Mouse (Mus musculus): Measurements from ENCODE around the gene 7530416G11Rik. TPM values are rescaled to one million over a fixed set of nuclear protein-coding genes. Genes with fewer than 3 reads are reported as not detected.

7530416G11Rik gene
- total RNA-seq (2015; ENCODE audit: low replicate concordance) (not detected in 2 replicates), total RNA-seq (2017; ENCODE audit: low replicate concordance) (not detected in 2 replicates)

DNA sequence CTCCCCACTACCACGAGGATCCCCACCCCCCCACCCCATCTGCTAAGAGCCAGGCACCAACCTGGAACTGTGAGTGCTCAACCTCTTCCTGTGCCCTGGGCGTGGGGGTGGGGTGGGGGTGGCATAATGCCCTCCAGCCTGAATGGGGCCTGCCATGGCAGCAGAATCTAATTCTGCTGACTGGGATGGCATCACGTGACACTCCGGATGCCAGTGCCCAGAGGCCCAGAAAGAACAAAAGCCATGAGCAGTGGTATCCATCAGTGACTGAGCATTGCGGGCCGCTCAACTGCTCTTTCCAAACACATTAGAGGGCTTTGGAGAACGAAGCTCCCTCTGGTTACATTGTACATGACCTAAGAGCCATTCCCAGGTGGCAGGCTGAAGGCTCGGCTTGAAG lies at the start of gene 7530416G11Rik:
TSS of gene 7530416G11Rik (minus strand) at position 101 of the 400 bp plus-strand sequence.
- ATAC-seq (replicated peaks; ENCODE audit: low FRiP score, poor library complexity, severe bottlenecking), result no peak

DNA sequence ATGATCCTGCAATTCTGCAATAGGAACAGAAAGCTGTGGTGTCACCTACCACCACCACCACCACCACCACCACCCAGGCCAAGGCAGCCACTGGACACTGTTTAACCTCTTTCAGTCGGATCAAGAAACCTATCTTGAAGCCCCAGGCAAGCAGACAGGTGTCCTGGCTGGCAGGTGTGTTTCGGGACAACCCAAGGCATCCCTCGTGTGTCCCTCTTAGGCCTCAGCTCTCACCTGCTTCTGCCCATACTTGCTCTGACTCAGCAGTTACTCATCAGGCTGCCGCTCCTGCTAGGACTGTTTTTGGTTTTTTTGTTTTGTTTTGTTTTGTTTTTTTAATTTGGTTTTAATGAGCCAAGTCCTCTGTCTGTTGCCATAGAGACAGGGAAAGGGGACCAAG lies 43.5 kb upstream of the 7530416G11Rik start:
- ATAC-seq (replicated peaks; ENCODE audit: low FRiP score, poor library complexity, severe bottlenecking), result no peak

DNA sequence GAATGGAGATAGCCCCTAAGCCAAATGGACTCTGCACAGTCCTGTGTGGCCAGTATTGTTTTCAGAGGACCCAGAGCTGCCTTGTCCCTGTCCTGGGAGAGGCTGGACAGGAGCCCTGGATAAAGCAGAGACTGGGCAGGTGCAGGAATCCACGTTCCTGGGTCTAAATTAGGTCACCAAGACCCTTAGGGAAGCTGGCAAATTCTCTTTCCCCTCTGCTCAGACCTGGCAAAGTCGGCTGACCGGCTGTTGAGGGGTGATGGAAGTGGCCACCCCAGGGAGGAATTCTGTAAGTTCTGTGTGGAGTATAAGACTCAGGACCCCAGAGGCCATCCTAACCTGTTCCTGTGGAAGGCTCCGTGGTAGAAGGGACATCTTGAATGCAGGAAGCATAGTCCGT lies 42.3 kb upstream of the 7530416G11Rik start:
- ATAC-seq (replicated peaks; ENCODE audit: low FRiP score, poor library complexity, severe bottlenecking), result no peak

- ATAC-seq (replicated peaks; ENCODE audit: low FRiP score, poor library complexity, severe bottlenecking), result no peak
Measured at GRCm38 (mm10) chr15:85538170-85538569, 35.1 kb upstream of the 7530416G11Rik start.

DNA sequence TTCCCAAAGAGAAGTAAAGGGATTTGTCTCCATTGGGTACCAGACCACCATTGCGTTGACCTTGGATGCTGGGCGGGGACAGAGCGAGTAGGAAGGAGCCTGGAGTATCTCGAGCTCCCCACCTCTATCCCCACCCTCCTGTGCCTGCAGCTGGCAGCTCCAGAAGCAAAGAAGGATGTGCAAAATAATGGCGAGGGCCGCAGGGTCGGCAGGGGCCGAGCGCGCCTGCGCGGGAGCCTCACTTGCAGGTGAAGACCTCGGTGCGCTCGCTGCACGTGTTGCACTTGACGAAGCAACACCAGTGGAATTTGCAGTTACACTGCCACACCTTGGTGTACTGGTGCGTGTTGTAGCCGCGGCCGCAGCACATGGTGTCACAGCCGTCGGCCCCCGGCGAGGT lies 34.1 kb upstream of the 7530416G11Rik start:
- no peak for ATAC-seq (replicated peaks; ENCODE audit: low FRiP score, poor library complexity, severe bottlenecking)

GRCm38 (mm10) chr15:85534646-85535045 lies 31.6 kb upstream of the 7530416G11Rik start:
- ATAC-seq (replicated peaks; ENCODE audit: low FRiP score, poor library complexity, severe bottlenecking), result no peak

GRCm38 (mm10) chr15:85534215-85534614 lies 31.2 kb upstream of the 7530416G11Rik start:
- ATAC-seq (replicated peaks; ENCODE audit: low FRiP score, poor library complexity, severe bottlenecking), result no peak

DNA sequence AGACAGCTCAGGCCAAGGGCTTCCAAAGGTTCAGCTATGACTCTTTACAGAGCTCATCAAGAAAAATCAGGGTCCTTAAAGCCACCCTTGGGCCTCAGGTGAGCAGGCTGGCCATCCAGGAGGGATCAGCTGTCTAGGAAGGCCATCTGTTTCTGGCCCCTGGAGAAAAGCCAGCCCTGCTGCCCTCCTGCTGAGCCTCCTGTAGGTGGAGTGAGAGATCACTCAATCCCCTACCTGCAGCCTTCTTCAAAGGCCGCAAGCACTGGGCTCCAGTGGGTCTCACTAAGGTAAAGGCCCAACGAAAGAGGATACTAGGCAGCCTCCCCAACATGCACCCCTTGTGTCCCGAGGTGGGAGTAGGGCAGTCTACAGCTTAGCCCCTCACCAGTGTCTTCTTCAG lies 29.0 kb upstream of the 7530416G11Rik start:
- no peak for ATAC-seq (replicated peaks; ENCODE audit: low FRiP score, poor library complexity, severe bottlenecking)

DNA sequence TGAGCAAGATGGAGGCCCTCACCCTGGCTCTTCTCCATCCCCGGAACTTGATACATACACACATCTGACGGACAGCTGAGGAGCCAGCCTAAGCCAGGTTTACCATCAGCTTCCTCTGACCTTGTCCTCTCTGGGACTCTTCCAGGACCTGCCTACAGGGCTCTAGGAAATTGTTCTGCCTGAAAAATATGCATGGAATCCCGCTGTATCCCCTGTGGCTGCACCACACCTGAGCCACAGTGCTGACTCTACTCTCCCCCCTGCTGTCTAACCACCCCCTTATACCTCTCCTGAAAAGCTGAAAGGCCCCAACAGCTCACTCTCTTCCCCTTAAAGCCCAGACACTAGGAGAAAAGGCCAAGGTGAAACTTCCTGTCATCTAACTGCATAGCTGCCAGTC lies 26.9 kb upstream of the 7530416G11Rik start:
- no peak for ATAC-seq (replicated peaks; ENCODE audit: low FRiP score, poor library complexity, severe bottlenecking)

GRCm38 (mm10) chr15:85524404-85524950 lies 21.4 kb upstream of the 7530416G11Rik start:
- no peak for ATAC-seq (replicated peaks; ENCODE audit: low FRiP score, poor library complexity, severe bottlenecking)

- ATAC-seq (replicated peaks; ENCODE audit: low FRiP score, poor library complexity, severe bottlenecking), result no peak
Measured at GRCm38 (mm10) chr15:85523173-85523991, 20.4 kb upstream of the 7530416G11Rik start.

DNA sequence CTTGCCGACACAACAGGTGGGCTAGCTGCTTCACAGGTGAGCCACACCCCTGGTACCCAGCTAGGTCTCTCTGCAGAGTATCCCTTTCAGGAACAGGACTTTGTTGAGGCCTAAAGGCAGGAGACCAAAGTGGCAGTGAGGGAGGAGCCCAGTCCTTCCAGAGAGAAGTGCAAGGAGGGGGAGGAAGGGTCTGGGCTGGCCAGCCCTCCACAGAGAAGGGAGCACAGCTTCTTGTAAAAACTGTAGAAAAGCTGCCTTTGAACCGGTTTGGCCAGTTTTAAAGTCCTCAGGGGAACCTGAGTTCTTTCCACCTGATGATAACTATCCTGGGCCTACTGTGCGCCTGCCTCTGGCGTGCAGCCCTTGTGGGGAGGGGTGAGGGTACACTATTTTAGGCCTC lies 16.4 kb upstream of the 7530416G11Rik start:
- no peak for ATAC-seq (replicated peaks; ENCODE audit: low FRiP score, poor library complexity, severe bottlenecking)

DNA sequence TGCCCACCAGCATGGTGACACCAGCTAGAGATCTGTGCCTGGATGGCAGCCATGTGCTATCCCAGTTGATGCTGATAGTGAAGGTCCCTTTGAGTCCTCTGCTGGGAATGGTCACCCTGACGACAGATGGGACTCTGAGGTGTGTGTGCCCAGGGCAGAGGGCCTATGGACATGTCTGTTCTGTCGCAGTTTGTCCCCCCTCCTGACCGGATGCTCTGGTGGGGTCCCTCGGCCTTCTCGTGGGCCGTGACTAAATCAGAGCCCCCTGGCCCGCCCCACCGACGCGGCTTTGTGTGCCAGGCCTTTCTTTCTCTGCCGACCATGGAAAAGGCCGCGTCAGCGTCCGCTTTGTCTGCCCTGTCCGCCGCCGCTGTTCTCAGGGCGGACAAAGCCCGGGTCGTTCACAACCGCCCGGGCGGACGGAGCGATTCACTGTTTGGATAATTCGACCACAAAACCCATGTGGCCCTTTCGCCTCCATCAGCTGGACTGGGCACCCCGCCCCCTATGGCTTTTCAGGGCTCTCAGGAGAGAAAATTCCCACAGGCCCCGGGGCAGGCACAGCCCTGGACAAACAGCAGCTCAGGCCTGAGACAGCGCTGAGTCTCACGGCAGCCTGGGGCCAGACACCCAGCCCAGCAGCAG lies 4.5 kb upstream of the 7530416G11Rik start:
- no peak for ATAC-seq (replicated peaks; ENCODE audit: low FRiP score, poor library complexity, severe bottlenecking)

DNA sequence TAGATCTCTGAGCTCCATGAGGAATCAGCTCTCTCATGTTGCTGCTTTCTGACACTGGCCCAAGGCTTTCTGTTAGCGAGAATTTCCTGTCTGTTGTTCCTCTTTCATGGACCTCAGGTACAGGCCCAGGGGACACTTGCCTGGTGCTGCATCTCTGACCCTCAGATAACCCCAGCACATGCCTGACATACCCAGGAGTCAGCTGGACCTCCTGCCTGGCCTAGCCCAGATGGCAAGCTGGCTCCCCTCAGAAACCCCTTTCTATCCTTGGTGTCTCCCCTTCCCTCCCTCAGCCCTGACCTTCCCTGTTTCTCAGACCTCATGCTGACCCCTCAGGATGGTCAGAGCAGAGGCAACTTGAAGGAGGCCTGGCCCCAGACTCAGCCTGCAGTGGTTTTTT lies 3.7 kb upstream of the 7530416G11Rik start:
- ATAC-seq (replicated peaks; ENCODE audit: low FRiP score, poor library complexity, severe bottlenecking), result no peak

DNA sequence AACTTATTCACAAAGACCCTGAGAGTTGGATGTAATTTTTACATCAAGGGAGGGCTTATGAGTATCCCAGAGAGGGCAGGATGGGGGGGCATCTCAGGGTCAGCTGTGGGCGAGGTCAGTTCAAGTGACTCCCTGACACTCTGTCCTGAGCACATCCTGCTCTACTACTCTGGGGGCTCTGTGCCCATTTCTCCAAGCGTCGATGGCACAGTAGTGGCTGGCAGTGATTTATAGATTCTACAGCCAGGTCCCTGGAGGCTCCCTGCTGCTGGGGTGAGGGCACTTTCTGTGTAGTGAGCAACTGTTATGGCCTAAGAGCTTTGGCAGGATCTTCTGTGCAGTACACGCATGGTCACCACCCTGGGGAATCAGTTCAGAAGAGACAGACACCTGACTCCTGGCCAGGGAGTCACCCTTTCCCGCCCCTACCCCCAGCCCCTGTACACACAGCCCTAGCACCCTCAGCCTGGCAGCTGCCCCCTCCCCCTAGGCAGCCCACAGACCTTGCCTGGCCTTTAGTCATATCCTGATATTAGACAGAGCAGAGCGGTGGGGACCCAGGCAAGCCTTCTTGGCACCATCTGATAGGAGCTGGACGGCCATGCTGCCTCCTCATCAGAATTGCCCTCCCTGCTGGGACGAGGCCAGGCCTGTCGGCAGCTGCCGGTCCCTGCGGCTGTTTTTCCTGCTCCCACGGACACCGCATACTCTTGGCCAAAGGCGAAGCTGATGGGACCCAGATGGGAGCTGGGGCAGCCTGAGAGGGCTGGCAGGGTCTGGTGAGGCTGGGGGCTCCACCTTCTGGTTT lies 2.3 kb upstream of the 7530416G11Rik start:
- ATAC-seq (replicated peaks; ENCODE audit: low FRiP score, poor library complexity, severe bottlenecking), result no peak

DNA sequence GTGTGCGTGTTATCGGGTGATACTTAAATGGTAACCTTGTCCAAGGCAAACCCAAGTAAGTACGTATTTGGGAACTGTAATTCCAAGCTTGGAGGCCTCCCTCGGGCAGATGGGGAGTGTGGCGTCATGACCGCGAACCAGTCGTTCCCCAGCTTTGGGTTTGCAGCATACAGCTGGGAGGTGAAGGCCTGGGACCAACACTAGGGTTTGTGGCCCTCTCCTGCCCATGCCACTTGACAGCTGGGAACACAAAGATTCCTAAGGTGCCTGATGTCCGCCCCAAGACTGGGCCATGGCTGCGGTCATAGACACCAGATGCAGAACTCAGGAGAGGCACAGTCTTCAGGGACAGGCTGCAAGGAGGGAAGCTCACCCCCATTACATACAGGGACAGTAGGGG lies 2.8 kb downstream of the 7530416G11Rik start:
- no peak for ATAC-seq (replicated peaks; ENCODE audit: low FRiP score, poor library complexity, severe bottlenecking)

DNA sequence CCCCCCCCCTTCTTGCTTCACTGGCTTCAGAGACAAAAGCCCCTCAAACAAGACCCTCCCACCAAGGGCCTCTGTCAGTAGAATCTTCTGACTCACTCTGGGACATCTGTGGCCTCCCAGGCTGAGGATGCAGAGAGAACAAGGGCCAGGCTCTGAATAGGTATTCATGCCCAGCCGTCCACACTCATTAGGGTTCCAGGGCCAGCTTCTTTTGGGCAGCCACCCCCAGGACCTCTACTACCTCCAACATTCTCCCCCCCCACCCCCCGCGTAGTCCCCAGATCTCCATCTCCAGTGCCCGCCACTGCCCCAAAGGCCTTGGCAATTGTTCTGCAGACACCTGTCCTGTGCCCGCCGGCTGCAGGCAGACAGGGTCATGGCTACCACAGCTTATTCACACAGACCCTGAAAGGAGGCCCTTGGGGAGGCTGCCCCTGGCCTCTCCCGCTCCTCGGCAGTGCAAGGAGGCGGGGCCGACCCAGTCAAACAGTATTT lies 5.0 kb downstream of the 7530416G11Rik start:
- ATAC-seq (replicated peaks; ENCODE audit: low FRiP score, poor library complexity, severe bottlenecking), result no peak

DNA sequence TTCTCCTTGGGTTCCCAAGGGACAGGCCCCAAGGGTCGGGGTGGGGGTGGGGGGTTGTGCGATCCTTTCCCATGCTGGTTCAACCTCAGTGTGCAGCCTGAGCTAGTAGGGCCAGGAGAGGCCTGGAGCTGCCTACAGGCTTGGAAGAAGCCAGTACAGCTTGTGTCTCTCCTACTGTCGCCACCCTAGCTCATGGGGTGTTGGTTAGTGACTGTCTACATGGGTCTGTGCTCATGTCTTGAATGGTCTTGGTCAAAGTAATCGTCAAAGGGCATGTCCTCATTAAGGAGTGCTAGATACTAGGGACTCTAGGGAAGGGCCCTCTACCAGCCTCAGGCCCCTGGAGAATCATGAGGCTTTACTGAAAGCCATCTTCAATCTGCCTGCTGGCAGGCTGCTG lies 5.5 kb downstream of the 7530416G11Rik start:
- ATAC-seq (replicated peaks; ENCODE audit: low FRiP score, poor library complexity, severe bottlenecking), result no peak

GRCm38 (mm10) chr15:85494163-85494621 lies 8.8 kb downstream of the 7530416G11Rik start:
- ATAC-seq (replicated peaks; ENCODE audit: low FRiP score, poor library complexity, severe bottlenecking), result no peak

GRCm38 (mm10) chr15:85489751-85490150 lies 13.3 kb downstream of the 7530416G11Rik start:
- ATAC-seq (replicated peaks; ENCODE audit: low FRiP score, poor library complexity, severe bottlenecking), result no peak
